Mouse (Mus musculus): ENCODE measurements at regions not wholly inside any gene's neighbourhood (a gene's known extent, or its start where the extent isn't known, plus 50 kb on each side); places are given as distances from the start of the nearest gene placed in this dataset.
"Not testable (repeated sequence)": the region's sequence is repeated elsewhere in the genome, so short reads cannot be mapped to it uniquely, and the experiment has no call there.

DNA sequence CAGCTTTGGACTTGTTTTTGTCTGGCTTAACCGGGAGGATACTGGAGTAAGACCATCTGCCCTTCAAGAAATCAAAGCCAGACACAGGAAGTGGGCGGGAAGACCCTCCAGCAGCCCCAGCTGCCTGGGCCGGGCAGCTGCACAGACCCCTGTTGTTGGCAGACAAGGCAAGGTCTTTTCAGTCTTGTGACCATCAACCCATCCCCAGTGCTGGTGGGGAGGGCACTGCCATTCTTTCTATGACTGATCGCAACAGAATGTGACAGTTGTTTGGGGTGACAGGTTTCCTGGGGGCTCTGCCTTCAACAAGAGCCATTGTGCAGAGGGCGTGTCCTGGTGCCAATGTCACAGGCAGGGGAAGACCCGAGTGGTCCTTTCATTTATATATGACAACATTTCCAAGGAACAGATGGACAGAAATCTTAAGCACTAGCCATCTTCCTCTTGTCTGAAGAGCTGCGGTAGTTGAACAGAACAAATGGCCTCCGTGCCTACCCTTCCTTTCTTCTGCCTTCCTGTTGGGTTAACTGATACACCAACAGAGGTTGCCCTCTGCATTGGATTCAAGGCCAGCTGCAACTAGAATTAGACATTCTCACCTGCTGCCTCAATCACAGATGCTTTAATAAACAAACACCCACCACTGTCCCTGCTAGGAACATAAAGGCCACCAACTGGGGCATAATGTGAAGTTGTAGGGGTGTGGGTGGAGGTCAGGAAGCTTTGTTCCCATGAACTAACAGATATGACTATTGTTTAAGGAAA lies 217.0 kb upstream of the Btg1 start:
- no peak for ATAC-seq (replicated peaks; ENCODE audit: low FRiP score, low TSS enrichment, poor library complexity, severe bottlenecking)

DNA sequence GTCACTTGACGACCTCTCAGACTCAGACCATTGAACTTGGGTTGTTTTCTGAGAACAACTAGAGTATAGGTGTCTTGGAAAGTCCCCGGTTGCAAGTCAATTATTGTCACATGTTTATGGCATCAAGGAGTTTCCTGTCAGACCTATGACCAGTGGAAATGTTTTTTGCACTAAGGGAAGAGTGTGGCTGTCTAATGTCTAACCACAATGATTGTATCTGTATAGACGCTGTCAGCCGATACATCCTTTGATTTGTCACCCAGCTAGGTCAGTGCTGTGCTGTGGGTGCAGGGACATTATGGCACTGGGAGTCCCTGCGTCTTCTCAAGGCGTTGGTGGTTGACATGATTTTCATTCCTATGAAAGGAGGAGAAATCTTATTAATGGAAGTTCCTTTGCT lies 216.0 kb upstream of the Btg1 start:
- no peak for ATAC-seq (replicated peaks; ENCODE audit: low FRiP score, low TSS enrichment, poor library complexity, severe bottlenecking)

DNA sequence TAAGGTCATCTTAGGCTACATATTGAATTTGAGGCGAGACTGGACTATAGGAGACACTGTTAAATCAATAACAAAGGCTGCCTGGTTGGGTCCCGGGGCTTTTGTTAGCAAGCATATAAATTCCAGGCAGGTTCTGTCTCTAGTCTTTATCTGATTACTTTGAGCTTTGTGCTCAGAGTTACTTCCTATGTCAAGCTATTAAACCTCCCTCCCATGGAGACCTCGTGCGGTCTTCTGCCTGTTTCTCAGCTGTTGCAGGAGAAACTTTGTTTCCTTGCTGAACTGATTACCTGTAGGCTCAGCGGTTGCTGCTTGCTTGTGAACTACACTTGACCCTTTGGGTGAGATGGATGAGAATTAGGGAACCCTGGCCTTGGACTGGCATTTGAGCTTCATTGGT lies 210.5 kb upstream of the Btg1 start:
- no peak for ATAC-seq (replicated peaks; ENCODE audit: low FRiP score, low TSS enrichment, poor library complexity, severe bottlenecking)

DNA sequence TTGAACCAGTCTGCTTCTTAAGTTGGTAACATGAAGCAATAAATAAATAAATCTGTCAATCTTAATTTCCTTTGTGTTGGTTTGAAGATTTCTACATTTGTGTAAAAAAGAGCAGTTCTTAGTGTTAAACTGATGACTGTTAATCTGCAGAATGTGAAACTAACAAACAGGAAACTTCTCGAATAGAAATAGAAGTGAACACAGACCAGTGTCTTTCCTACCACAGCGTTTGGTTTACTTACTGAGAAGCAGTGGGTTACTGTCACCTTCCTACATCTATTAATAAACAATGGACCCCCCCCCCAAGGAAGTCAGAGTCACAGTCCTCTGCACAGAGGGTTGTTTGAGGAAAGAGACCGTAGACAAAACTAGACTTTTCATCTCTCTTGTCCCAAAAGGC lies 209.0 kb upstream of the Btg1 start:
- ATAC-seq (replicated peaks; ENCODE audit: low FRiP score, low TSS enrichment, poor library complexity, severe bottlenecking), result no peak

DNA sequence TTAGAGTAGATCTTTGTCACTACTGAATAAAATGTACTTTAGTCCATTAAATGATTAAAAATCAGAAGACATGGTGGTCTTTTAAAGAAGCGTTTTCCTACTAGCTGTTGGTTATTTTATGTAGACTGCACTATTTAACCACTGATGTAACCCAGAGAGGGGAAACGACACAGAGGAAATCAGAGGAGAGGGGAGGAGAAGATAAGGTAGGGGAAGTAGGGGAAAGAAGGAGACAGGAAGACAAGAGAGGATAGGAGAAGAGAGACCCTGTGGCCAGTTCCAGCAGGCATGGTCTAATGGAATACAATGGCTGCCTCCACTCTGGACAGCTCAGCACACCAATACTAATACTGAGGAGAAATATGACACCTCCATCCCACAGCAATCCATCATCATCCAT lies 208.6 kb upstream of the Btg1 start:
- no peak for ATAC-seq (replicated peaks; ENCODE audit: low FRiP score, low TSS enrichment, poor library complexity, severe bottlenecking)

DNA sequence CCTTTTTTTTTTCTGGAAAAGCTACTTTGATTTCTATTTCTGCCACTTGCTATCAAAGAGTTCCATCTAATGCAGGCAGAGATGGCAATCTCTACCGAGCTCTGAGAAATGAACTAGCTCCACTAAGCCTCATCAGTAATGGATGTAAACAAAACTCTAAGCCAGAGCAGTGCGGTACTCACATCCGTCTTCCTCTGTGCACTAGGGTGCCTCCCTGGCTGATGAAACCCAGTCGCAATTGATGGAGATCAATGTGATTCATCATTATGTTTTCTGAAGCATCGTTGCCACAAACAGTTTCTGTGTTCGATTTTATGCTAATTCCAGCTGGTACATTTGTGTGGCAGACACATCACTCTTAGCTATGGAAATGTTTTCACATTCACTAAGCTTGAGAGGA lies 206.8 kb upstream of the Btg1 start:
- no peak for ATAC-seq (replicated peaks; ENCODE audit: low FRiP score, low TSS enrichment, poor library complexity, severe bottlenecking)

DNA sequence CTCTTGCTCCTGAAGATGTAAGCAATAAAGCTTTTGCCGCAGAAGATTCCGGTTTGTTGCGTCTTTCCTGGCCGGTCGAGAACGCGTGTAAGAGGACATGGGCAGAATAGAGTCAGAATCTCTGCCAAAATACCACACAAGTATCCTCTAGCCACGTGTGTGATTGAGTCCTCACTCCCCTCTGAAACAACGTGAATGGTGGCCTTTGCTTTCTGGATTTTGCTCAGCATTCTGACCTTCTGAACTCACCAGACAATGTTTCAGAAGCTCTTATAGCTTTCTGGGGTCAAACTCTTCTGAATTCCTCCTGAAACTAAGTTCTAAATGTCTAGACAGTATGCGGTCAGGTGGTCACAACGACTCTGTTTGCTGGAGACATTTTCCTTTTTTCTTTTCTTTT lies 202.0 kb upstream of the Btg1 start:
- no peak for ATAC-seq (replicated peaks; ENCODE audit: low FRiP score, low TSS enrichment, poor library complexity, severe bottlenecking)

DNA sequence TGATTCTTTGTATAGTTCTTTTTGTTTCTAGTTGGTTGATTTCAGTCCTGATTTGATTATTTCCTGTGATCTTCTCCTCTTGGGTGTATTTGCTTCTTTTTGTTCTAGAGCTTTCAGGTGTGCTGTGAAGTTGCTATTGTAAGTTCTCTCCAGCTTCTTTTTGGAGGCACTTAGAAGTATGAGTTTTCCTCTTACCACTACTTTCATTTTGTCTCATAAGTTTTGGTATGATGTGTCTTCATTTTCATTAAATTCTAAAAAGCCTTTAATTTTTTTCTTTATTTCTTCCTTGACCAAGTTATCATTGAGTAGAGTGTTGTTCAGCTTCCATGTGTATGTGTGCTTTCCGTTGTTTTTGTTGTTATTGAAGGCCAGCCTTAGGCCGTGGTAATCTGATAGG lies 195.3 kb upstream of the Btg1 start:
- ATAC-seq (replicated peaks; ENCODE audit: low FRiP score, low TSS enrichment, poor library complexity, severe bottlenecking), result not testable (repeated sequence)

DNA sequence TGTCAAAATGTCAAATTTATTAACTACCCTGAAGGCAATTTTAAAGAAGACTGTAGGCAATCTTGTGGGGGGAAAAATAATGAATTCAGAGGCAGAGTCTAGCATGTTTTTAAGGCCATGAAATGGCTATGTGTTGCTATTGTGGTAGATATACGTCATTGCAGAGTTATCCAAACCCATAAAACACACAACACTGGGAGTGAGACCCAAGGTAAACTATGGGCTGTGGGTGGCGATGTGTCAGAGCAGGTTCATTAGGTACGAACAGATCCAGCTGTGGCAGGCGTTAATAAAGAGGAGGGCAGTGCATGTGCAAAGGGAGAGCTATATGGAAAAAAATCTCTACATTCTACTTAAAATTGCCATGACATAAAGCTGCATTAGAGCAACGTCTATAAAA lies 189.4 kb upstream of the Btg1 start:
- ATAC-seq (replicated peaks; ENCODE audit: low FRiP score, low TSS enrichment, poor library complexity, severe bottlenecking), result no peak

DNA sequence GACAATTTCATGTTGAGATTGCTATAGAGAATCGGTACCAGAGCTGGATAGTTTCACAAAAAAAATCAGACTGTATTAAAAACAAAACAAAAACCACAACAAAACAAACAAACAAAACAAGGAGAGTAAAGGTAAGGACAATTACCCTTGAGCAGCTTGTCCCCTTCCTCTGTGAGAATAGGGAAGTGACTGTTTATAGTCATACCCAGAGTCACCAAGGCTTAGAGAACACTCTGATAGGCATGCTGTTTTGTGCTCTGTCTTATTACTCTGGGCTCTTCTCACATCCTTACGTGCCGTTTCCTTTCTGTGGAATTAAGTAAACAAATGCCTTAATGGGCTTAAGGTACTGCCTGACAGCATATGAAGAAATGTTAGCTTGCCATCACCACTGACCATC lies 186.7 kb upstream of the Btg1 start:
- ATAC-seq (replicated peaks; ENCODE audit: low FRiP score, low TSS enrichment, poor library complexity, severe bottlenecking), result no peak

DNA sequence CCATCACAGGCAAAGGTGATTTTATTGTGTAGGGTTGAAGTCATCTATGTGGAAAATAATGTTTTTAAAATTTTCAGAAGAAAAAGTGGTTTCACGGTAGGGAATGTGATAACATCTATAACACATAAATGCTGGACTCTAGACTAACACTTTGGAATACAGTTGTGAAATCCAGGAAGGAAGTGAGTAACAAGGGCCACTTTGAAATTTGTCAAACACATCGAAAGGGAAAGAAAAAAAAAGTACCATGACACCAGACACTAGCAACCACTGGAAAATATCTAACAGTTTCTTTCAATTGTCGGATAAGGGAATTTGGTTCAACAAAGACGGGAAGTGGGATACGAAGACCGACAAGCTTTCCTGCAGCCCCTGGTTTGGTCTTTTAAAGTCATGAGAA lies 181.7 kb upstream of the Btg1 start:
- no peak for ATAC-seq (replicated peaks; ENCODE audit: low FRiP score, low TSS enrichment, poor library complexity, severe bottlenecking)

DNA sequence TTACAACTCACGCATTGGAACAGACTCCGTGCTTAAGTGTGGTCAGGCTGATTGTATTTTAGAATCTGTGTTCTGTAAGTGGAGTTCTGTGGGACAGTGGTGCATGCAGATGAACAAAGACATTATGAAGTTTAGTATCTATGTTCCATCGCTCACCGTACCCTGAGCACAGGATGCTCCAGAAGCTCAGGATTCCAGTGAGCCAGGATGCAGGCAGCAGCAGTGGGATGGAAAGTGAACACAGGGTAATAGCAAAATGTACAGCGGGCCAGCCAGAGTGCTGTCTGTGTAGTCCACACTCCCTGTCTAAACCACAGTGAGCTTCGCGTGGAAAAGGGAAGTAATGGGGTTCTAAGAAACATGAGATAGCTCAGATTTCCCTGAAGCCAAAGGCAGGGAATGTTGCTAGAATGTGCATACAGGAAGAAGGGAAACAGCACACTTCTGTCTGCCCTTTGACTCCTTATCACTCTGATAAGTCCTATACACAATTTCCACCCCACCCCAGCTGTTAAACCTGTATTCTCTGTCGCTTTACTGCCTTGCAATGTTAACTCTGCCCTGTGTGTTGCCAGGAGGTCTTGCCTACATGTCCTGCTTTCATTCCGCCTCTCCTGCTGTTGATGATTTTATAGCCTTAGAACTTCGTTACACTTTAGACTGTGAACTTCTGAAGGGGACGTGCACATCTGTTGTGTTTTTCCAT lies 178.3 kb upstream of the Btg1 start:
- no peak for ATAC-seq (replicated peaks; ENCODE audit: low FRiP score, low TSS enrichment, poor library complexity, severe bottlenecking)

DNA sequence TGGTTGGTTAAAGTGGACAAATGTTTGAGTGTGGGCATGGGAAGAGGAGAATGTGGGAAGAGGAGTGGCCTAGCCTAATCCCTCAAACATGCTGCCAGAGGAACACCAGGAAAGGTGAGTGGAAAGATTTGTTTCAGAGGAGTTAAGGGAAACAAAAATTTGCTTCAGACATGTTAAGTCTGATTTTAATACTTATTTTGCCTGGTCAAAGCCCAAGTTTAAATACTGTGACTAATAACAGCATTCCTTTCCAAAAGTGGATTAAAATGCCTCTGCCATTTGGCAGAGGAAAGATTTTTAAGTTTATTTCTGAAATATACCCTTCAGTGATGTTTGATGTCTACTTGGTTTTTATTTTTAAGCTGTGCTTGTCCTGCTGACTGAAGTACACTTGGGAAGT lies 174.6 kb upstream of the Btg1 start:
- ATAC-seq (replicated peaks; ENCODE audit: low FRiP score, low TSS enrichment, poor library complexity, severe bottlenecking), result no peak

DNA sequence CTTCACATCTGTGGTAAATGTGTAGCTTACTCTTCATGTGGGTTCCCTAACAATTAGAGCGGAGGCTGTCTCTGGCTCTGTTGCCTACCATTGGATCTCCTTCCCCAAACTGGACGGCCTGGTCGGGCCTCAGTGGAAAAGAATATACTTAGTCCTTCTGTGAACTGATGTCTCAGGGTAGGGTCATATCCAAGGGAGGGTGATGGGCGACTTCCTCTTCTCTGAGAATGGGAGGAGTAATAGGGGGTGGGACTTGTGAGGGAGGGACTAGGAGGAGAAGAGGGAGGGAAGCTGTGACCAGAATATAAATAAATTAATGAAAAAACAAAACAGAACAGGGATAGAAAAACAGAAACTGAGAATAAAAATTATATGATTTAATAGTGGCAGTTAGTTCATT lies 166.5 kb upstream of the Btg1 start:
- no peak for ATAC-seq (replicated peaks; ENCODE audit: low FRiP score, low TSS enrichment, poor library complexity, severe bottlenecking)

DNA sequence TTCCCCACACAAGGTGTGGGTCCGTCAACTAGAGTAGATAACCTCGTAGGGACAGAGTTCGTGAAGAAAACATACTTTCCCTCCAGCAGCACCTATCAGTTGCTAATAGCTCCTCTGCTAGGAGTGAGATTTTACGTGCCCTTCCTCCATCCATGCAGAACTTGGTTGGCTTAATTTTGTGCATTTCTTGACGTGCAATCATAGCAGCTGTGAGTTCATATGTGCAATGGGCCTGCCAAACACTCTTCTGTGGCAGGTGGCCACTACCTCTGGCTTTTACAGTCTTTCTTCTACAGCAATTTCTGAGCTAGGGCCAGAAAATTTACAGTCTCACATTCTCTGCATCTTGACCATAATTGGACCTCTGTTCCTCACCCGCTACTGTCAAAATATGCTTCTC lies 161.9 kb upstream of the Btg1 start:
- no peak for ATAC-seq (replicated peaks; ENCODE audit: low FRiP score, low TSS enrichment, poor library complexity, severe bottlenecking)

DNA sequence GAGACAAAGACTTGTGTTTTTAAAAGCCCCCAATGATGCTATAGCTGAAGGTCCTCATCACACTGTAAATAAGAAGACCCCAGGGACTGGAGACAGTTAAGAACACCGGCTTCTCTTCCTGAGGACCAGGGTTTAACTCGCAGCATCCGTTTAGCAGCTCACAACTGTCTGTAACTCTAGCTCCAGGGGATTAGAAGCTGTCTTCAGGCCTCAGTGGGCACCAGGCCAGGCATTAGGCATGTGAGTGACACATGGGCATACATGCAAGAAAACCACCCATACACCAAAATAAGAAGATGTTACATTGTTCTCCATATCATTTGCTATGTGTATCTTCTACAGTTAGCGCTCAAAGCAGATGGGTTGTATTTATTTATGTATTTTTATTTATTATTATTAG lies 158.3 kb upstream of the Btg1 start:
- no peak for ATAC-seq (replicated peaks; ENCODE audit: low FRiP score, low TSS enrichment, poor library complexity, severe bottlenecking)

DNA sequence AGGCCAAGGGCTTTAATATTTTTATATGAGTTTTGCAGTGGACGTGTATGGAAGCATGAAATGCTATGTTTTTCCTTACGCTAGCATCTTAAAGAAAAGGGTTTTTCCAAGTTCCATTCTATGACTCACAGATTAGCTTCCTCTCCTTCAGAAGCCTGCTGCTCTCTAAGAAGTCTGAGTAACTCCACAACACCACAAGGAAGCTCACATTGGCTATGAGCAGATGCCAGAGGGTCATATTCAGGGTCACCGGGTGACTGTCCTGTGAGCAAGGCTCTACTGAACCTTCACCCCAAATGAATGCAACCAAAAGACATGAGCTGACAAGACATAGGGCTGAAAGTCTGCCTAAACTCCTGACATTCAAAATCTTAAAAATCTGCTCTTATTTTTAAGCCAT lies 157.6 kb upstream of the Btg1 start:
- ATAC-seq (replicated peaks; ENCODE audit: low FRiP score, low TSS enrichment, poor library complexity, severe bottlenecking), result no peak

DNA sequence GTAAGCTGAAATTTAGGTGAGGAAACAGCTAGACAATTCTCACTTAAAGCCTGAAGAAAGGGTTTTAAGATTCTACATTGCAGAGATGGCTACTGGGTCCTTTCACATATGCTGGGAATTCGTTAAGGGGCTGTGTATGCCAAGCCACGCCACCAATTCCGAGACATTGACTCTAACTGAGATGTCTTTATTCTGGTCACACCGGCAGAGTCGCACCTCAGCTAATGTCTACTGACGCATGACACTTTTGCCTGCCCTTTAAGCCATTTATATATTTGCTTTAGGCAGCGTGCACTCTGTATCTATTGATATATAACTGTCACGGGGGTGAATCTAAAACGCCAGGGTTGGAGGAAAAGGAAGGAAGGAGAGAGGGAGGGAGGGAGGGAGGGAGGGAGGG lies 156.7 kb upstream of the Btg1 start:
- ATAC-seq (replicated peaks; ENCODE audit: low FRiP score, low TSS enrichment, poor library complexity, severe bottlenecking), result no peak

DNA sequence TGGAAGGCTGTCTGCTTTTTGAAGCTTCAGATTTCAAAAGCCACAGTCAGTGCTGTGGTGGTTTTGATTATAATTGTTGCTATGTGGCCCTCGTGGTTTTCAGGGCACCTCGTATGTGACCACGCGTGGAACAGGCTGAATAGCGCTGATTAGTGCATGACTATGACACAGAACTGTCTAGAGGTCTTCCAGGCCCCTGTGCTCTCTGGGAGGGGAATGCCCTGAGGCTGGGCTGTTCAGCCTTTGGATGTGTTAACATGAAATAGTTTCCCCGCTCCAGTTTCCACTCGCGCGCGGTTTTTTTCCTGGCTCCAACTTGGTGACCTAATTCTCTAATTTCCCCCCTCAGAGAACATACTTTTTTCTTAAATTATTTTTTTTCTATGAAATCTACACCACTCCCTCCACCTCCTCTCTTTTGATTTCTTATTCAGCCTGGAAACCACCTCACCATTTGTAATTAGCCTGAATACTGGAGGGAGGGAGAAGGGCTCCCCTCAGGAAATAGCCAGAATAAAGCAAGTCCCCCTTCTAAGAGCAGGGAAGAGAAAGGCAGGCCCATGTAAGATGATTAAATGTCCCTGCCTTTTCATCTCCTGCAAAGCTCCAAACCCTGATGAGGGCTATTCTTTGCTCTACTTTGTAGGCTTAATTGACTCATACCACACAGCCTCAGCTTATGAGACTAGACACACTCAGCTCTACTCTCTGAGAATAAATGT lies 156.0 kb upstream of the Btg1 start:
- no peak for ATAC-seq (replicated peaks; ENCODE audit: low FRiP score, low TSS enrichment, poor library complexity, severe bottlenecking)

DNA sequence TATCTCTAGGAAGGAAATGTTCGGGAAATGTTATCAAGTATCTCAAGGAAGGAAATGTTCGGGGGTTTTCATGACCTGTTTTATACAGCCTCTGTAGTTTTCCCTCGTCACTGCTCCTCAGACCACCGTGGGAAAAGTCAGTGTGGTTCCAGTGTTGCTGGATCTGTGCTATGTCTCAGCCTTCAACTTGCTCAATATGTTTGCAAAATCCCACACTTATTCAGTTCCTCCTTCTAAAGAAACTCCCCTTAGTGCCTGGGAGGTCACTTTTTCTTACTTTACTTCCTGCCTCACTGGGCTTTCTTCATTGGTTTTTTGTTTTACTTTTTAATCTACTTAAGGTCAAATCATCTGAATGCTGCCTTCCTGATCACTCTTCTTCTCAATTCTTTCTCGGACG lies 150.8 kb upstream of the Btg1 start:
- no peak for ATAC-seq (replicated peaks; ENCODE audit: low FRiP score, low TSS enrichment, poor library complexity, severe bottlenecking)

DNA sequence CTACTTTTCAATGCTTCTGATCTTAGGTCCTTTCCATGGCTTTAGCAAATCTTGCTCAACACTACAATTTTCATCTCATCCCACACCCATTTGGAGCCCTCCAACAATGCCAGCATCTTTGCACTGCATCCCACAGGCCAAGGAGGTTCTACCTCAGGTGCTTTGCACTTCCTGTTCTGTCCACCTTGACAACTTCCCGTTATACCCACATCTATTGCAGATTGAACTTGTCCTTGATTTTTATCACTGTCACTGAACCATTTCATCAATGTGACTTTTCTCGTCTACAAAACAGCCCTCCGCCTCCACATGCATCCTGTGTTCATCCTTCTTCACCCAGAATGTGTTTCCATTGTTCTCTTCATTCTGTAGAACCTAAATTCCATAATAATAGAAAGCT lies 150.0 kb upstream of the Btg1 start:
- ATAC-seq (replicated peaks; ENCODE audit: low FRiP score, low TSS enrichment, poor library complexity, severe bottlenecking), result no peak

Data from megakaryocyte-erythroid progenitor cell, adult 5-6 weeks (primary cell).